Mouse (Mus musculus) common myeloid progenitor, adult 5-6 weeks (primary cell): ENCODE measurements around the gene Rab39b. TPM values are rescaled to one million over a fixed set of nuclear protein-coding genes. Genes with fewer than 3 reads are reported as not detected.

Source experiments
- ATAC-seq: replicated peaks from 2 replicates; pipeline ENCODE4 v1.8.0; 2016; ENCODE audit warnings: low read depth, mild to moderate bottlenecking, moderate TSS enrichment, inconsistent platforms; ENCODE audit not compliant: poor library complexity, severe bottlenecking
- total RNA-seq: library from RNA; stranded (forward); fragments of 200-1000, 187-1606 nt; gene quantifications from 2 replicates; pipeline ENCODE4 v1.2.3, GENCODE M21; 2017

Rab39b gene
- total RNA-seq, result not detected in 2 replicates

- ATAC-seq, result peak; percentile 50
These were observed at the start of gene Rab39b for GRCm38 (mm10) chrX:75577582-75578324. Rab39b (minus strand) TSS chrX:75578231.

GRCm38 (mm10) chrX:75578539-75578938 is 508 bp upstream of the Rab39b start:
- no peak for ATAC-seq

Other genes starting within 250 kb of the Rab39b start
- gene Fundc2, start 195.8 kb downstream of the Rab39b start, total RNA-seq, result 74.0 and 116 TPM in 2 replicates
- 0.64 and 1.3 TPM in 2 replicates for gene F8, start 195.6 kb downstream of the Rab39b start, total RNA-seq
- 5.4 and 13.7 TPM in 2 replicates for gene Cmc4, start 161.6 kb downstream of the Rab39b start, total RNA-seq
- 8.3 and 13.1 TPM in 2 replicates for gene Mtcp1, start 161.6 kb downstream of the Rab39b start, total RNA-seq
- 34.0 and 41.9 TPM in 2 replicates for gene Brcc3, start 161.6 kb downstream of the Rab39b start, total RNA-seq
- gene Vbp1, start 63.9 kb downstream of the Rab39b start, total RNA-seq, result 149 and 163 TPM in 2 replicates